Mouse (Mus musculus) thymus, adult 2 months (tissue): ENCODE measurements around the gene Gm20388.

Source experiments
- CTCF ChIP-seq: fragments of 200-500 bp; IDR thresholded peaks from 2 replicates; pipeline ENCODE4 v1.5.1; 2012; ENCODE audit warnings: mild to moderate bottlenecking, control low read depth, low read length, moderate library complexity, borderline replicate concordance; ENCODE audit not compliant: control insufficient read depth, poor library complexity, insufficient read depth; ENCODE audit errors: extremely low read depth
- POLR2A ChIP-seq: fragments of 200-500 bp; IDR thresholded peaks from 2 replicates; pipeline ENCODE4 v1.6.1; 2012; ENCODE audit warnings: mild to moderate bottlenecking, low read length, control low read depth, moderate library complexity; ENCODE audit not compliant: control insufficient read depth, poor library complexity, insufficient read depth; ENCODE audit errors: extremely low read depth

GRCm38 (mm10) chr8:123032730-123033129 is 3122.1 kb downstream of the Gm20388 start:
- no peak for TF ChIP-seq POLR2A
- no peak for TF ChIP-seq CTCF
